Mouse (Mus musculus) brain, embryonic 14.5 days (tissue): ENCODE results near the gene Nsun2.

Source experiments
- CTCF ChIP-seq: fragments of 200-500 bp; IDR thresholded peaks from 2 replicates; pipeline ENCODE4 v1.5.1; 2012; ENCODE audit warnings: inconsistent platforms, mild to moderate bottlenecking, moderate library complexity, borderline replicate concordance; ENCODE audit not compliant: insufficient read depth, insufficient read length; ENCODE audit errors: extremely low read depth
- POLR2A ChIP-seq: fragments of 200-500 bp; IDR thresholded peaks from 2 replicates; pipeline ENCODE4 v1.6.1; 2012; ENCODE audit warnings: mild to moderate bottlenecking, inconsistent platforms, borderline replicate concordance; ENCODE audit not compliant: poor library complexity, insufficient read depth, insufficient read length, severe bottlenecking; ENCODE audit errors: extremely low read depth

- TF ChIP-seq POLR2A = no peak
- TF ChIP-seq CTCF = no peak
Observed at GRCm38 (mm10) chr13:69640541-69640940, 107.0 kb downstream of the Nsun2 start.
